Mouse (Mus musculus) olfactory bulb, adult 2 months (tissue): ENCODE data around the gene Frmd5.

Experiments used
- CTCF ChIP-seq: fragments of 200-500 bp; IDR thresholded peaks from 2 replicates; pipeline ENCODE4 v1.5.1; 2012; ENCODE audit warnings: low read depth, mild to moderate bottlenecking, low read length, moderate library complexity; ENCODE audit not compliant: insufficient read depth
- POLR2A ChIP-seq: fragments of 200-500 bp; IDR thresholded peaks from 2 replicates; pipeline ENCODE4 v1.6.1; 2012; ENCODE audit warnings: mild to moderate bottlenecking, low read depth, low read length, moderate library complexity; ENCODE audit not compliant: insufficient read depth

DNA sequence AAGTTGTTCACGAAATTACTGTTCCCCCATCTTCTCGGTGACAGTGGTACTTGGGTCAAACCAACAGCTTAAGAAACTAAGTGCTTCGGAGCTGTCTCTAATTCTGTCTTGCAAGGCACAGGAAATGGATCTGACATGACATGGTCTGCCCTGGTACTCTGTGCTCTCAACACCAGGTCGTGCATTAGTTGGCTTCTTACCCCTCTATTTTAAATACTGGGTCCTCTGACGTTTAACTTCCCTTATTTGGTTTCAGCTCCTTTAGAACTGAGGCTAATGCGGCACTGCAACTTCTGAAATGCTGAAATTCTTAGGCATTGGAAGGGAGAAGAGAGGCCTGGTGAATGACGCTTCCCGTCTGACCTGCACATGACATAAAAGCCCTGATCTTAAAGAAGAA, 48.6 kb downstream of the Frmd5 start:
- TF ChIP-seq POLR2A (no peak), CTCF (no peak)
